ENCODE assay signal across 28 mouse cellular contexts in the genomic region with DNA sequence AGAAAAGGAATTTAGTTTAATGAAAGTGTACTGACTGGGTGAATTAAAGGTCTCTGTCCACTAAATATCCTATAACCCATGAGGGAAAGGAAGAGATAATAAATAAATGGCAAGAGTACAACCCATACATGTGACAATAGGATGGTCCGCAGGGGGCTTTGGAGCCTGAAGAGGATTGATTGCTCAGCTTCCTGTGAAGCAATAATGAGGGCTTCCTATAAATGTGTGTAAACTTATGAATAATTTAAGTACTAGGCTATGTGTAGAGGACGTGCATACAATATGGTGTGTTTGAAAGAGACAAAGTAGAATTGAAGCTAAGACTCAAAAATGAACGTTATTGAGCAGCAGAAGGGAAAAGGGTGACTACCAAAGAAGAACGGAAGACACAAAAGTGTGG.
"Had no signal": no experiment of that assay in that cellular context is flagged by ENCODE, and none has a peak within 500 bp of the region (broad histone marks: within the 10 kb centered on the region; RNA-seq: fewer than 3 reads in every experiment).

No protein-coding gene starts in this region.

- H3K9me3 ChIP-seq: embryonic facial prominence, embryonic 10.5 days; embryonic facial prominence, embryonic 12.5 days; embryonic facial prominence, embryonic 13.5 days; embryonic facial prominence, embryonic 15.5 days; forebrain, embryonic 10.5 days; forebrain, embryonic 12.5 days; forebrain, embryonic 13.5 days; forebrain, embryonic 15.5 days had no signal

- H3K4me1 ChIP-seq: embryonic facial prominence, embryonic 10.5 days; embryonic facial prominence, embryonic 12.5 days; embryonic facial prominence, embryonic 13.5 days; embryonic facial prominence, embryonic 15.5 days; forebrain, embryonic 10.5 days; forebrain, embryonic 12.5 days; forebrain, embryonic 13.5 days; forebrain, embryonic 15.5 days had no signal

- ATAC-seq: forebrain, embryonic 13.5 days; forebrain, embryonic 14.5 days; forebrain, embryonic 15.5 days; forebrain, embryonic 16.5 days; forebrain, postnatal 0 days had no signal

- H3K9ac ChIP-seq: embryonic facial prominence, embryonic 12.5 days; embryonic facial prominence, embryonic 13.5 days; embryonic facial prominence, embryonic 15.5 days; forebrain, embryonic 12.5 days; forebrain, embryonic 13.5 days; forebrain, embryonic 15.5 days; forebrain, postnatal 0 days had no signal

- DNase-seq: cerebellum, adult 2 months; cerebellum, adult 8-10 months; cerebellum, adult 9-10 months; cerebellum, adult 9-11 months; cerebellum, postnatal 10 days; cerebellum, postnatal 14 days; cerebellum, postnatal 25 days; cerebellum, postnatal 36 days; embryo, embryonic 11 days; forebrain, postnatal 0 days; gastrocnemius, adult 2 months; gastrocnemius, postnatal 10 days; gastrocnemius, postnatal 14 days; gastrocnemius, postnatal 25 days; gastrocnemius, postnatal 36 days; heart, adult 11 months; heart, adult 18-20 months had no signal

- H3K27ac ChIP-seq: embryonic facial prominence, embryonic 10.5 days; embryonic facial prominence, embryonic 12.5 days; embryonic facial prominence, embryonic 13.5 days; embryonic facial prominence, embryonic 15.5 days; forebrain, embryonic 10.5 days; forebrain, embryonic 12.5 days; forebrain, embryonic 13.5 days; forebrain, embryonic 15.5 days; gastrocnemius, adult 2 months had no signal

- H3K4me3 ChIP-seq: embryonic facial prominence, embryonic 10.5 days; embryonic facial prominence, embryonic 12.5 days; embryonic facial prominence, embryonic 13.5 days; embryonic facial prominence, embryonic 15.5 days; erythroblast, embryonic 14.5 days; forebrain, embryonic 10.5 days; forebrain, embryonic 12.5 days; forebrain, embryonic 13.5 days; forebrain, embryonic 15.5 days; gastrocnemius, adult 2 months had no signal

- H3K27me3 ChIP-seq: embryonic facial prominence, embryonic 12.5 days; embryonic facial prominence, embryonic 13.5 days; embryonic facial prominence, embryonic 15.5 days; forebrain, embryonic 12.5 days; forebrain, embryonic 13.5 days; forebrain, embryonic 15.5 days had no signal

- H3K36me3 ChIP-seq: embryonic facial prominence, embryonic 10.5 days; embryonic facial prominence, embryonic 12.5 days; embryonic facial prominence, embryonic 13.5 days; embryonic facial prominence, embryonic 15.5 days; forebrain, embryonic 10.5 days; forebrain, embryonic 12.5 days; forebrain, embryonic 15.5 days had no signal

- H3K4me2 ChIP-seq: embryonic facial prominence, embryonic 12.5 days; embryonic facial prominence, embryonic 13.5 days; embryonic facial prominence, embryonic 15.5 days; forebrain, embryonic 12.5 days; forebrain, embryonic 13.5 days; forebrain, embryonic 15.5 days had no signal
